Mouse (Mus musculus) layer of hippocampus, postnatal 36 days (tissue): ENCODE measurements at regions not wholly inside any gene's neighbourhood (a gene's known extent, or its start where the extent isn't known, plus 50 kb on each side); places are given as distances from the start of the nearest gene placed in this dataset.

Experiments
- DNase-seq, 2 experiments: peaks; one replicate each; pipeline ENCODE4 v3.0.0; 2022

- no peak for DNase-seq
Observed at GRCm38 (mm10) chr7:37096291-37096690, 398.4 kb downstream of the Tshz3 start.

- DNase-seq, result no peak
Observed at GRCm38 (mm10) chr7:37098950-37099349, 401.0 kb downstream of the Tshz3 start.

GRCm38 (mm10) chr7:37104671-37105070 is 406.8 kb downstream of the Tshz3 start:
- DNase-seq, result no peak

- DNase-seq, result no peak
Observed at GRCm38 (mm10) chr7:37111071-37111470, 413.2 kb downstream of the Tshz3 start.

- DNase-seq, result no peak
Observed at GRCm38 (mm10) chr7:37120776-37121175, 422.9 kb downstream of the Tshz3 start.

- DNase-seq, result no peak
Observed at GRCm38 (mm10) chr7:37140191-37140590, 442.3 kb downstream of the Tshz3 start.

GRCm38 (mm10) chr7:37142780-37143179 is 444.9 kb downstream of the Tshz3 start:
- no peak for DNase-seq

- DNase-seq, result no peak
Observed at GRCm38 (mm10) chr7:37144303-37144702, 446.4 kb downstream of the Tshz3 start.

- DNase-seq, result no peak
Observed at GRCm38 (mm10) chr7:37149711-37150110, 451.8 kb downstream of the Tshz3 start.

- no peak for DNase-seq
Observed at GRCm38 (mm10) chr7:37159801-37160200, 461.9 kb downstream of the Tshz3 start.

- no peak for DNase-seq
Observed at GRCm38 (mm10) chr7:37168883-37169282, 471.0 kb downstream of the Tshz3 start.

GRCm38 (mm10) chr7:37175746-37176145 is 477.8 kb downstream of the Tshz3 start:
- no peak for DNase-seq

GRCm38 (mm10) chr7:37178256-37178655 is 480.3 kb downstream of the Tshz3 start:
- no peak for DNase-seq

- DNase-seq, result no peak
Observed at GRCm38 (mm10) chr7:37179907-37180306, 482.0 kb downstream of the Tshz3 start.

GRCm38 (mm10) chr7:37180416-37180815 is 482.5 kb downstream of the Tshz3 start:
- no peak for DNase-seq

GRCm38 (mm10) chr7:37181109-37181508 is 483.2 kb downstream of the Tshz3 start:
- no peak for DNase-seq

GRCm38 (mm10) chr7:37192536-37192935 is 494.6 kb downstream of the Tshz3 start:
- DNase-seq, result no peak

- no peak for DNase-seq
Observed at GRCm38 (mm10) chr7:37204800-37205199, 506.9 kb downstream of the Tshz3 start.

- no peak for DNase-seq
Observed at GRCm38 (mm10) chr7:37208305-37208704, 510.4 kb downstream of the Tshz3 start.

GRCm38 (mm10) chr7:37213751-37214181 is 515.8 kb downstream of the Tshz3 start:
- DNase-seq, result no peak

GRCm38 (mm10) chr7:37215498-37215897 is 517.6 kb downstream of the Tshz3 start:
- no peak for DNase-seq

GRCm38 (mm10) chr7:37220476-37220875 is 522.6 kb downstream of the Tshz3 start:
- no peak for DNase-seq

- no peak for DNase-seq
Observed at GRCm38 (mm10) chr7:37226423-37226822, 528.5 kb downstream of the Tshz3 start.

- DNase-seq, result no peak
Observed at GRCm38 (mm10) chr7:37230641-37231347, 532.9 kb downstream of the Tshz3 start.

- DNase-seq, result no peak
Observed at GRCm38 (mm10) chr7:37240832-37241231, 532.6 kb downstream of the Zfp536 start.
